ENCODE assay signal across 19 mouse cellular contexts in the genomic region with DNA sequence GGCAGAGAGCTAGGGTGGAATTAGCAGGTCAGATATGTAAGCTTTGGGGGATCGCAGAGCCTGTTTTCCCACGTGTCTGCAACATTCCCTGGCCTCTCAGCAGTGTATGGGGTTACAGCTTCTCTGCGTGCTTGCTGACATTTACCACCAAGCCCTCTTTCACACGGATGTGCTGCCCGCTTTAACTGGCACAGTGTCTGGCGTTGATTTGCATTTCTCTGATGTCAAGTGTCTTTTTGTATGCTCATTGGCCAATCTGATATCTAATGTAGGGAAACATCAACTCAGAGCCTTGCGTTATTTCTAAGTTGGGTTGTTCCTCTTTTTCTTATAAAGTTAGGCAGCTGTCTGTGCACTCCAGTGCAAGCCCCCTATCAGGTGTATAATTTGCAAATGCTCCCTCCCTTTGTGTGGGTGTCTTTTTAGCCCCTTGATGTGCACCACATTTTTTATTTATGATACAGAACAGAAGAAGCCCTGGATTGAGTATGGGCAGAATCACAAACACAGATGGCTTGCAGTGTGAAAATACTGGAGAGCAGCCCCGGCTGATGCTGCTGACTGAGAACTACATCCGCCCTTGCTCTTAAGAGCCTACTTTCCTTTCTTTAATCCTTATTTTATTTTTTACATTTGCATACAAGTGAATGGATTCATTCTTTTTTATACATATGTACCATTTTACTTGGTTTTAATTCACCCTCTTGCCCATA.
DNase-seq lines count a peak whose midpoint lies in the region; ATAC-seq and TF ChIP-seq lines count a peak whose summit lies in the region.
"Had no signal": no experiment of that assay in that cellular context is flagged by ENCODE, and none has a peak within 500 bp of the region (broad histone marks: within the 10 kb centered on the region; RNA-seq: fewer than 3 reads in every experiment).

No protein-coding gene starts in this region.

- H3K9me3 ChIP-seq in neural tube, embryonic 12.5 days, result no peaks in the 10 kb centered on the region
- H3K9me3 ChIP-seq in hindbrain, embryonic 15.5 days, result no peaks in the 10 kb centered on the region
- H3K9me3 ChIP-seq in neural tube, embryonic 14.5 days (ENCODE audit: control insufficient read depth, low read length), result no peaks in the 10 kb centered on the region
- no peaks in the 10 kb centered on the region for H3K9me3 ChIP-seq in intestine, postnatal 0 days (ENCODE audit: control insufficient read depth)
- H3K9me3 ChIP-seq: limb, embryonic 10.5 days; liver, embryonic 13.5 days; stomach, embryonic 15.5 days had no signal

- H3K27ac ChIP-seq in cerebellum, adult 2 months (ENCODE audit: insufficient read depth, low read length), result no peak overlapping the region
- no peak overlapping the region for H3K27ac ChIP-seq in neural tube, embryonic 12.5 days
- H3K27ac ChIP-seq in hindbrain, embryonic 15.5 days (replicated peaks), result 0 out of 2 replicates have a peak overlapping the region, but pooled peaks have one; percentile 36
- no peak overlapping the region; the same call in 1 of the 2 replicates for H3K27ac ChIP-seq in neural tube, embryonic 14.5 days (ENCODE audit: low read depth, low read length)
- no peak overlapping the region for H3K27ac ChIP-seq in intestine, postnatal 0 days (ENCODE audit: low read depth, low read length)
- H3K27ac ChIP-seq: limb, embryonic 10.5 days; liver, embryonic 13.5 days; stomach, embryonic 15.5 days had no signal

- no peak overlapping the region for H3K4me3 ChIP-seq in cerebellum, adult 2 months (replicated peaks; ENCODE audit: insufficient read depth, low read depth, low read length)
- no peak overlapping the region for H3K4me3 ChIP-seq in neural tube, embryonic 12.5 days
- no peak overlapping the region for H3K4me3 ChIP-seq in hindbrain, embryonic 15.5 days
- no peak overlapping the region for H3K4me3 ChIP-seq in neural tube, embryonic 14.5 days (ENCODE audit: low read depth, low read length)
- no peak overlapping the region for H3K4me3 ChIP-seq in intestine, postnatal 0 days (ENCODE audit: low read depth, low read length)
- H3K4me3 ChIP-seq: erythroblast, embryonic 14.5 days; limb, embryonic 10.5 days; liver, embryonic 13.5 days; stomach, embryonic 15.5 days had no signal

- TF ChIP-seq CTCF in cerebellum, adult 2 months (IDR thresholded peaks at IDR 0.05; ENCODE audit: borderline replicate concordance, insufficient read depth, low read depth, low read length), result no peak
- TF ChIP-seq CTCF in intestine, postnatal 0 days (IDR thresholded peaks at IDR 0.05; ENCODE audit: low read depth), result no peak

- no peak overlapping the region for H3K9ac ChIP-seq in neural tube, embryonic 12.5 days
- H3K9ac ChIP-seq in hindbrain, embryonic 15.5 days, result no peak overlapping the region
- H3K9ac ChIP-seq in neural tube, embryonic 14.5 days (replicated peaks; ENCODE audit: low read depth, low read length), result peak overlapping the region; percentile 37; the same call in 1 of the 2 replicates
- no peak overlapping the region for H3K9ac ChIP-seq in intestine, postnatal 0 days (ENCODE audit: low read depth, low read length)
- H3K9ac ChIP-seq: liver, embryonic 13.5 days; stomach, embryonic 15.5 days had no signal

- peak; percentile 29 to 30 for DNase-seq in cerebellum, postnatal 10 days
- no peak for DNase-seq in cerebellum, adult 2 months
- DNase-seq in neural tube, embryonic 10.5 days (ENCODE audit: extremely low spot score, low spot score), result no peak
- DNase-seq in kidney, postnatal 25 days, result no peak
- DNase-seq: cerebellum, adult 8-10 months; embryo, embryonic 11 days; gastrocnemius, postnatal 36 days; kidney, postnatal 4 days; liver, embryonic 13.5 days; lung, postnatal 10 days; thymus, postnatal 4 days had no signal

- H3K27me3 ChIP-seq in cerebellum, adult 2 months (ENCODE audit: control insufficient read depth, insufficient read depth, low read length), result no peaks in the 10 kb centered on the region
- H3K27me3 ChIP-seq in neural tube, embryonic 12.5 days (replicated peaks), result no peaks in the 10 kb centered on the region
- H3K27me3 ChIP-seq in hindbrain, embryonic 15.5 days, result no peaks in the 10 kb centered on the region
- no peaks in the 10 kb centered on the region for H3K27me3 ChIP-seq in neural tube, embryonic 14.5 days (ENCODE audit: control insufficient read depth, insufficient read depth, low read length)
- H3K27me3 ChIP-seq in intestine, postnatal 0 days (replicated peaks; ENCODE audit: control insufficient read depth, insufficient read depth, low read length), result no peaks in the 10 kb centered on the region
- H3K27me3 ChIP-seq: liver, embryonic 13.5 days; stomach, embryonic 15.5 days had no signal

- H3K4me2 ChIP-seq in neural tube, embryonic 12.5 days (replicated peaks), result no peak overlapping the region
- no peak overlapping the region for H3K4me2 ChIP-seq in hindbrain, embryonic 15.5 days
- H3K4me2 ChIP-seq in neural tube, embryonic 14.5 days (ENCODE audit: low read depth, low read length), result no peak overlapping the region
- no peak overlapping the region for H3K4me2 ChIP-seq in intestine, postnatal 0 days (replicated peaks; ENCODE audit: low read depth)
- H3K4me2 ChIP-seq: liver, embryonic 13.5 days; stomach, embryonic 15.5 days had no signal

- WGBS in cerebellum, adult 2 months, result 39% methylated on average over 9 of the region's 9 CpGs
- WGBS in neural tube, embryonic 12.5 days, result 70% methylated on average over 9 of the region's 9 CpGs
- 38% methylated on average over 9 of the region's 9 CpGs for WGBS in hindbrain, embryonic 15.5 days
- WGBS in neural tube, embryonic 14.5 days, result 52% methylated on average over 9 of the region's 9 CpGs
- 65% methylated on average over 9 of the region's 9 CpGs for WGBS in intestine, postnatal 0 days

- no peaks in the 10 kb centered on the region for H3K36me3 ChIP-seq in neural tube, embryonic 12.5 days
- H3K36me3 ChIP-seq in hindbrain, embryonic 15.5 days, result no peaks in the 10 kb centered on the region
- no peaks in the 10 kb centered on the region for H3K36me3 ChIP-seq in neural tube, embryonic 14.5 days (ENCODE audit: control insufficient read depth, insufficient read depth, low read length)
- no peaks in the 10 kb centered on the region for H3K36me3 ChIP-seq in intestine, postnatal 0 days (ENCODE audit: control insufficient read depth, insufficient read depth)
- H3K36me3 ChIP-seq: limb, embryonic 10.5 days; liver, embryonic 13.5 days; stomach, embryonic 15.5 days had no signal

- no peak for TF ChIP-seq POLR2A in cerebellum, adult 2 months (IDR thresholded peaks at IDR 0.05; ENCODE audit: borderline replicate concordance, insufficient read depth, low read length)

- peak; percentile 61; the same call in 1 of the 2 replicates for ATAC-seq in neural tube, embryonic 12.5 days (ENCODE audit: low FRiP score, low read depth)
- ATAC-seq in hindbrain, embryonic 15.5 days (ENCODE audit: low FRiP score, low read depth), result no peak
- peak; percentile 63 for ATAC-seq in neural tube, embryonic 14.5 days (ENCODE audit: low read depth)
- ATAC-seq in intestine, postnatal 0 days, result no peak
- ATAC-seq: Patski had no signal

- H3K4me1 ChIP-seq in cerebellum, adult 2 months (ENCODE audit: control insufficient read depth, insufficient read depth, low read length), result no peaks in the 10 kb centered on the region
- peaks cover 5% of the 10 kb centered on the region; the same call in 1 of the 2 replicates for H3K4me1 ChIP-seq in neural tube, embryonic 12.5 days
- peaks cover 10% of the 10 kb centered on the region for H3K4me1 ChIP-seq in hindbrain, embryonic 15.5 days (replicated peaks)
- 0 out of 2 replicates have a peak, but pooled peaks cover 6% of the 10 kb centered on the region for H3K4me1 ChIP-seq in neural tube, embryonic 14.5 days (ENCODE audit: control insufficient read depth, insufficient read depth, low read length)
- H3K4me1 ChIP-seq in intestine, postnatal 0 days (replicated peaks; ENCODE audit: control insufficient read depth, insufficient read depth, low read length), result no peaks in the 10 kb centered on the region
- H3K4me1 ChIP-seq: limb, embryonic 10.5 days; liver, embryonic 13.5 days; stomach, embryonic 15.5 days had no signal

Comparison
In these comparisons a context has a peak if more than half of its experiments do, and no peak if none do; other contexts are left out.
1. DNase-seq: peak in cerebellum, postnatal 10 days (2 of 2); none in cerebellum, adult 2 months (0 of 2), neural tube, embryonic 10.5 days (single experiment) and kidney, postnatal 25 days (0 of 2).
2. ATAC-seq: peak in neural tube, embryonic 12.5 days (single experiment) and neural tube, embryonic 14.5 days (single experiment); none in hindbrain, embryonic 15.5 days (single experiment) and intestine, postnatal 0 days (single experiment).